Comparison of ENCODE assay signal across 12 mouse cellular contexts in genomic region chr10:58231088-58231487, GRCm38 (mm10). TPM values are rescaled to one million over a fixed set of nuclear protein-coding genes. Genes with fewer than 3 reads are reported as not detected.
DNase-seq lines count a peak whose midpoint lies in the region; ATAC-seq lines count a peak whose summit lies in the region.
"Not testable (repeated sequence)": the region's sequence is repeated elsewhere in the genome, so short reads cannot be mapped to it uniquely, and the experiment has no call there.
"Had no signal": no experiment of that assay in that cellular context is flagged by ENCODE, and none has a peak within 500 bp of the region (broad histone marks: within the 10 kb centered on the region; RNA-seq: fewer than 3 reads in every experiment).

No protein-coding gene starts in this region.

- H3K9me3 ChIP-seq in forebrain, embryonic 13.5 days (replicated peaks) = peaks cover 23% of the 10 kb centered on the region
- peaks cover 12% of the 10 kb centered on the region for H3K9me3 ChIP-seq in heart, embryonic 11.5 days (replicated peaks; ENCODE audit: control insufficient read depth, low read length)
- peaks cover 13% of the 10 kb centered on the region for H3K9me3 ChIP-seq in intestine, embryonic 14.5 days (ENCODE audit: control insufficient read depth, low read length)
- H3K9me3 ChIP-seq in limb, embryonic 13.5 days = peaks cover 17% of the 10 kb centered on the region
- H3K9me3 ChIP-seq in megakaryocyte, embryonic 14.5 days = peaks cover 20% of the 10 kb centered on the region

- H3K36me3 ChIP-seq in forebrain, embryonic 13.5 days (ENCODE audit: poor library complexity, severe bottlenecking); heart, embryonic 11.5 days (ENCODE audit: control insufficient read depth, insufficient read depth, low read length); intestine, embryonic 14.5 days (ENCODE audit: control insufficient read depth, insufficient read depth, low read length); limb, embryonic 13.5 days; megakaryocyte, embryonic 14.5 days (replicated peaks; ENCODE audit: low read length): not testable (repeated sequence)

- peak; percentile 49 for ATAC-seq in forebrain, embryonic 13.5 days
- ATAC-seq in heart, embryonic 11.5 days (replicated peaks; ENCODE audit: insufficient number of reproducible peaks, low FRiP score, low TSS enrichment) = peak; percentile 49
- peak; percentile 48 for ATAC-seq in intestine, embryonic 14.5 days (replicated peaks; ENCODE audit: low FRiP score, low TSS enrichment, low read depth)
- ATAC-seq in limb, embryonic 13.5 days (ENCODE audit: low FRiP score, low read depth) = peak; percentile 37

- H3K4me2 ChIP-seq in forebrain, embryonic 13.5 days; heart, embryonic 11.5 days; intestine, embryonic 14.5 days (ENCODE audit: low read length); limb, embryonic 13.5 days (replicated peaks): not testable (repeated sequence)

- not testable (repeated sequence) for H3K4me3 ChIP-seq in forebrain, embryonic 13.5 days; heart, embryonic 11.5 days (ENCODE audit: low read depth, low read length); intestine, embryonic 14.5 days (ENCODE audit: low read depth, low read length); limb, embryonic 13.5 days
- H3K4me3 ChIP-seq in megakaryocyte, embryonic 14.5 days (replicated peaks) = peak overlapping the region; percentile 1

- DNase-seq in adrenal gland, adult 8-10 months = peak; percentile 49
- DNase-seq in intestine, embryonic 14.5 days (ENCODE audit: low spot score) = not testable (repeated sequence)
- peak; percentile 35 for DNase-seq in ovary, postnatal 36 days (ENCODE audit: low spot score)
- peak; percentile 48 for DNase-seq in thymus, postnatal 14 days

- not testable (repeated sequence) for H3K4me1 ChIP-seq in forebrain, embryonic 13.5 days; heart, embryonic 11.5 days (ENCODE audit: control insufficient read depth, insufficient read depth, low read length); intestine, embryonic 14.5 days (replicated peaks; ENCODE audit: control insufficient read depth, insufficient read depth, low read length); limb, embryonic 13.5 days; megakaryocyte, embryonic 14.5 days

- H3K9ac ChIP-seq in forebrain, embryonic 13.5 days; heart, embryonic 11.5 days (ENCODE audit: low read depth, low read length); intestine, embryonic 14.5 days (ENCODE audit: low read length); limb, embryonic 13.5 days: not testable (repeated sequence)

- not testable (repeated sequence) for H3K27ac ChIP-seq in forebrain, embryonic 13.5 days; heart, embryonic 11.5 days (ENCODE audit: low read depth, low read length); intestine, embryonic 14.5 days (ENCODE audit: low read depth); limb, embryonic 13.5 days

- 85% methylated on average over 5 of the region's 7 CpGs for WGBS in forebrain, embryonic 13.5 days
- 79% methylated on average over 5 of the region's 7 CpGs for WGBS in heart, embryonic 11.5 days (ENCODE audit: insufficient replicate concordance)
- 82% methylated on average over 5 of the region's 7 CpGs for WGBS in intestine, embryonic 14.5 days
- whole genome bisulfite sequencing in limb, embryonic 13.5 days = 84% methylated on average over 5 of the region's 7 CpGs

- not testable (repeated sequence) for H3K27me3 ChIP-seq in forebrain, embryonic 13.5 days; heart, embryonic 11.5 days (ENCODE audit: control insufficient read depth, insufficient read depth, low read length); intestine, embryonic 14.5 days (replicated peaks; ENCODE audit: control insufficient read depth, insufficient read depth, low read length); limb, embryonic 13.5 days; megakaryocyte, embryonic 14.5 days (replicated peaks)

RNA-seq across cellular contexts. Expression of gene Duxf3, which starts 1.4 kb away (rescaled TPM):
- not detected for total RNA-seq in adrenal gland, adult 8-10 months (2022)
- not detected in 2 replicates for polyA plus RNA-seq in forebrain, embryonic 13.5 days (2015; fragmentation: Nextera tagmentation; extraction: Ambion mirVana)
- not detected in 2 replicates for polyA plus RNA-seq in heart, embryonic 11.5 days (2014; fragmentation: Nextera tagmentation; extraction: Ambion mirVana)
- polyA plus RNA-seq in intestine, embryonic 14.5 days (2014; fragmentation: Nextera tagmentation; extraction: Ambion mirVana) = not detected in 2 replicates
- not detected in 2 replicates for polyA plus RNA-seq in limb, embryonic 13.5 days (2015; fragmentation: Nextera tagmentation; extraction: Ambion mirVana)
- polyA plus RNA-seq in megakaryocyte, embryonic 14.5 days (2012; ENCODE audit: insufficient read depth, low replicate concordance) = 0.12 and 2.4 TPM in 2 replicates
- total RNA-seq: adrenal gland, adult 18-20 months; heart, adult 8-10 months; left cerebral cortex, postnatal 25 days had no signal
- polyA plus RNA-seq: midbrain, embryonic 10.5 days had no signal

RNA-seq across cellular contexts. Expression of gene Gm4981, which starts 5.4 kb away (rescaled TPM):
- total RNA-seq in adrenal gland, adult 8-10 months (2022) = not detected
- not detected in 2 replicates for polyA plus RNA-seq in forebrain, embryonic 13.5 days (2015; fragmentation: Nextera tagmentation; extraction: Ambion mirVana)
- polyA plus RNA-seq in heart, embryonic 11.5 days (2014; fragmentation: Nextera tagmentation; extraction: Ambion mirVana) = not detected in 2 replicates
- not detected in 2 replicates for polyA plus RNA-seq in intestine, embryonic 14.5 days (2014; fragmentation: Nextera tagmentation; extraction: Ambion mirVana)
- not detected in 2 replicates for polyA plus RNA-seq in limb, embryonic 13.5 days (2015; fragmentation: Nextera tagmentation; extraction: Ambion mirVana)
- polyA plus RNA-seq in megakaryocyte, embryonic 14.5 days (2012; ENCODE audit: insufficient read depth, low replicate concordance) = not detected in 2 replicates
- total RNA-seq: adrenal gland, adult 18-20 months; heart, adult 8-10 months; left cerebral cortex, postnatal 25 days had no signal
- polyA plus RNA-seq: midbrain, embryonic 10.5 days had no signal

RNA-seq across cellular contexts. Expression of gene AW822073, which starts 6.4 kb away (rescaled TPM):
- total RNA-seq in adrenal gland, adult 8-10 months (2022) = not detected
- polyA plus RNA-seq in forebrain, embryonic 13.5 days (2015; fragmentation: Nextera tagmentation; extraction: Ambion mirVana) = not detected in 2 replicates
- polyA plus RNA-seq in heart, embryonic 11.5 days (2014; fragmentation: Nextera tagmentation; extraction: Ambion mirVana) = not detected in 2 replicates
- polyA plus RNA-seq in intestine, embryonic 14.5 days (2014; fragmentation: Nextera tagmentation; extraction: Ambion mirVana) = not detected in 2 replicates
- polyA plus RNA-seq in limb, embryonic 13.5 days (2015; fragmentation: Nextera tagmentation; extraction: Ambion mirVana) = not detected in 2 replicates
- polyA plus RNA-seq in megakaryocyte, embryonic 14.5 days (2012; ENCODE audit: insufficient read depth, low replicate concordance) = 0.16 TPM in 1 of 2 replicates, not detected in the other
- total RNA-seq: adrenal gland, adult 18-20 months; heart, adult 8-10 months; left cerebral cortex, postnatal 25 days had no signal
- polyA plus RNA-seq: midbrain, embryonic 10.5 days had no signal

RNA-seq across cellular contexts. Expression of gene Gcc2, which starts 24.2 kb away (rescaled TPM):
- total RNA-seq in adrenal gland, adult 8-10 months (2022) = 10 to 100 TPM; 49.4 to 60.0 (median 54.1) TPM
- polyA plus RNA-seq in forebrain, embryonic 13.5 days (2015; fragmentation: Nextera tagmentation; extraction: Ambion mirVana) = 73.0 and 86.7 TPM in 2 replicates
- 31.7 and 42.6 TPM in 2 replicates for polyA plus RNA-seq in heart, embryonic 11.5 days (2014; fragmentation: Nextera tagmentation; extraction: Ambion mirVana)
- polyA plus RNA-seq in intestine, embryonic 14.5 days (2014; fragmentation: Nextera tagmentation; extraction: Ambion mirVana) = 59.0 and 65.5 TPM in 2 replicates
- 67.0 and 71.3 TPM in 2 replicates for polyA plus RNA-seq in limb, embryonic 13.5 days (2015; fragmentation: Nextera tagmentation; extraction: Ambion mirVana)
- 4.0 TPM in 1 of 2 replicates, not detected in the other for polyA plus RNA-seq in megakaryocyte, embryonic 14.5 days (2012; ENCODE audit: insufficient read depth, low replicate concordance)
